Mouse (Mus musculus): Measurements from ENCODE around the gene Gm20431.

- TF ChIP-seq CTCF (IDR thresholded peaks at IDR 0.05; ENCODE audit: extremely low read depth, insufficient read depth, low read length) (no peak), POLR2A (IDR thresholded peaks at IDR 0.05; ENCODE audit: extremely low read depth, insufficient read depth, low read length) (no peak)
Measured at GRCm38 (mm10) chr2:167599917-167600316, 61.4 kb downstream of the Gm20431 start.

Data from cortical plate, adult 2 months (tissue).